Mouse (Mus musculus) large intestine, adult 2 months (tissue): ENCODE measurements around the gene Fstl4. TPM values are rescaled to one million over a fixed set of nuclear protein-coding genes. Genes with fewer than 3 reads are reported as not detected.

Experiments used
- DNase-seq: peaks from one replicate; pipeline ENCODE4 v3.0.0-alpha.2; 2012; ENCODE audit warnings: low read depth, low spot score
- WGBS: fragments of 180-500 bp; shearing (Covaris S2); methylation state at CpG from one replicate; pipeline ENCODE4 v1.1.7; 2018; 5-methylcytosine and 5-hydroxymethylcytosine counted together
- polyA plus RNA-seq: library from polyadenylated mRNA; depleted of rRNA; stranded (reverse); fragments of >200 nt; gene quantifications from 2 replicates; pipeline ENCODE4 v1.2.3, GENCODE M21; 2012

The Fstl4 gene
- polyA plus RNA-seq, 1 experiment, result 0.47 TPM

- DNase-seq, result no peak
- 53% methylated on average over 6 of the region's 6 CpGs for WGBS
These were observed 123.7 kb downstream of the Fstl4 start for GRCm38 (mm10) chr11:52888150-52888549.

- DNase-seq, result no peak
- 72% methylated on average over 4 of the region's 4 CpGs for WGBS
These were observed 125.1 kb downstream of the Fstl4 start for GRCm38 (mm10) chr11:52889527-52889926.

GRCm38 (mm10) chr11:52890156-52890555 is 125.7 kb downstream of the Fstl4 start:
- no peak for DNase-seq
- 52% methylated on average over 7 of the region's 7 CpGs for WGBS

- DNase-seq, result no peak
- 92% methylated on average over 5 of the region's 5 CpGs for WGBS
These were observed 139.7 kb downstream of the Fstl4 start for GRCm38 (mm10) chr11:52904101-52904500.

- 73% methylated on average over 7 of the region's 7 CpGs for WGBS
These were observed 146.4 kb downstream of the Fstl4 start for GRCm38 (mm10) chr11:52910788-52911187.

GRCm38 (mm10) chr11:52914431-52914830 is 150.0 kb downstream of the Fstl4 start:
- 63% methylated on average over 6 of the region's 6 CpGs for WGBS
- no peak for DNase-seq

More at GRCm38 (mm10) chr11:52910788-52911187, 146.4 kb downstream of the Fstl4 start:
- no peak for DNase-seq

GRCm38 (mm10) chr11:52915648-52916047 is 151.2 kb downstream of the Fstl4 start:
- no peak for DNase-seq
- 89% methylated on average over 2 of the region's 2 CpGs for WGBS

GRCm38 (mm10) chr11:52919231-52919960 is 155.0 kb downstream of the Fstl4 start:
- WGBS, result 15% methylated on average over 15 of the region's 15 CpGs
- no peak for DNase-seq

- 82% methylated on average over 2 of the region's 2 CpGs for WGBS
- no peak for DNase-seq
These were observed 159.8 kb downstream of the Fstl4 start for GRCm38 (mm10) chr11:52924196-52924595.

GRCm38 (mm10) chr11:52928321-52928720 is 163.9 kb downstream of the Fstl4 start:
- DNase-seq, result no peak
- WGBS, result 91% methylated on average over 4 of the region's 4 CpGs

GRCm38 (mm10) chr11:52939336-52940070 is 175.1 kb downstream of the Fstl4 start:
- 71% methylated on average over 12 of the region's 12 CpGs for WGBS
- DNase-seq, result no peak

- DNase-seq, result no peak
- 74% methylated on average over 6 of the region's 6 CpGs for WGBS
These were observed 178.5 kb downstream of the Fstl4 start for GRCm38 (mm10) chr11:52942967-52943366.

- no peak for DNase-seq
- WGBS, result 91% methylated on average over 3 of the region's 3 CpGs
These were observed 190.6 kb downstream of the Fstl4 start for GRCm38 (mm10) chr11:52954995-52955394.

GRCm38 (mm10) chr11:52968809-52969208 is 204.4 kb downstream of the Fstl4 start:
- 66% methylated on average over 9 of the region's 9 CpGs for WGBS
- DNase-seq, result no peak

GRCm38 (mm10) chr11:52970396-52970795 is 206.0 kb downstream of the Fstl4 start:
- WGBS, result 82% methylated on average over 6 of the region's 6 CpGs
- DNase-seq, result no peak

- 69% methylated on average over 8 of the region's 8 CpGs for WGBS
- no peak for DNase-seq
These were observed 222.6 kb downstream of the Fstl4 start for GRCm38 (mm10) chr11:52986986-52987385.

- WGBS, result 92% methylated on average over 5 of the region's 5 CpGs
- no peak for DNase-seq
These were observed 230.3 kb downstream of the Fstl4 start for GRCm38 (mm10) chr11:52994688-52995087.

GRCm38 (mm10) chr11:52996434-52997093 is 232.1 kb downstream of the Fstl4 start:
- no peak for DNase-seq
- WGBS, result 58% methylated on average over 16 of the region's 16 CpGs

GRCm38 (mm10) chr11:52997421-52997820 is 233.0 kb downstream of the Fstl4 start:
- no peak for DNase-seq
- 14% methylated on average over 4 of the region's 4 CpGs for WGBS

GRCm38 (mm10) chr11:53000226-53000625 is 235.8 kb downstream of the Fstl4 start:
- 87% methylated on average over 11 of the region's 11 CpGs for WGBS
- DNase-seq, result no peak
